Mouse (Mus musculus) liver, embryonic 12.5 days (tissue): ENCODE data around the gene Ypel5. TPM values are rescaled to one million over a fixed set of nuclear protein-coding genes. Genes with fewer than 3 reads are reported as not detected.

Experiments used
- ATAC-seq: fragments of 200-750 bp; cut with Nextera tagmentation; 2 replicates; pipeline ENCODE4 v1.8.0; 2017; ENCODE audit warnings: moderate number of reproducible peaks, mild to moderate bottlenecking, moderate library complexity
- H3K27ac ChIP-seq: fragments of 300-500 bp; sonication (generic); 2 replicates; pipeline ENCODE4 v1.5.1; 2016; ENCODE audit warnings: mild to moderate bottlenecking
- H3K27me3 ChIP-seq: fragments of 300-500 bp; sonication (generic); replicated peaks from 2 replicates; pipeline ENCODE4 v1.6.1; 2016; ENCODE audit warnings: mild to moderate bottlenecking, moderate library complexity
- H3K36me3 ChIP-seq: fragments of 300-500 bp; sonication (generic); 2 replicates; pipeline ENCODE4 v1.6.1; 2016; ENCODE audit warnings: mild to moderate bottlenecking, moderate library complexity
- H3K4me1 ChIP-seq: fragments of 300-500 bp; sonication (generic); 2 replicates; pipeline ENCODE4 v1.6.1; 2016
- H3K4me2 ChIP-seq: fragments of 300-500 bp; sonication (generic); 2 replicates; pipeline ENCODE4 v1.6.1; 2016; ENCODE audit warnings: mild to moderate bottlenecking, moderate library complexity
- H3K4me3 ChIP-seq: fragments of 300-500 bp; sonication (generic); 2 replicates; pipeline ENCODE4 v1.5.1; 2016; ENCODE audit warnings: mild to moderate bottlenecking, moderate library complexity
- H3K9ac ChIP-seq: fragments of 300-500 bp; sonication (generic); 2 replicates; pipeline ENCODE4 v1.6.1; 2016; ENCODE audit warnings: mild to moderate bottlenecking, moderate library complexity
- H3K9me3 ChIP-seq: fragments of 300-500 bp; sonication (generic); replicated peaks from 2 replicates; pipeline ENCODE4 v1.6.1; 2016; ENCODE audit warnings: mild to moderate bottlenecking, moderate library complexity
- WGBS: fragments of 180-500 bp; shearing (Covaris S2); methylation state at CpG from one replicate; pipeline ENCODE4 v1.1.7; 2016; ENCODE audit not compliant: insufficient replicate concordance; 5-methylcytosine and 5-hydroxymethylcytosine counted together
- polyA plus RNA-seq: library from polyadenylated mRNA; unstranded; fragments of >200 nt; fragmentation: Nextera tagmentation; extraction: Ambion mirVana; gene quantifications from 2 replicates; pipeline ENCODE4 v1.2.1, GENCODE M21; 2016

Ypel5 gene
- 69.6 and 73.8 TPM in 2 replicates for polyA plus RNA-seq

GRCm38 (mm10) chr17:72836158-72837115 is at the start of gene Ypel5:
Gene Ypel5 (plus strand): TSS chr17:72836453.
- H3K9me3 ChIP-seq = no peaks in the 10 kb centered on the region
- H3K36me3 ChIP-seq = peaks cover 16% of the 10 kb centered on the region
- H3K4me3 ChIP-seq = peak within 1 kb of the TSS; percentile 93
- peak; percentile 95 for ATAC-seq
- no peaks in the 10 kb centered on the region for H3K27me3 ChIP-seq
- H3K4me1 ChIP-seq = peaks cover 28% of the 10 kb centered on the region
- H3K9ac ChIP-seq = peak within 1 kb of the TSS; percentile 98
- H3K27ac ChIP-seq = peak within 1 kb of the TSS; percentile 99
- peak within 1 kb of the TSS; percentile 96 for H3K4me2 ChIP-seq
- 1% methylated on average over 69 of the region's 93 CpGs for WGBS

- Histone ChIP-seq H3K4me2 (no peak overlapping the region), H3K27ac (no peak overlapping the region), H3K36me3 (no peaks in the 10 kb centered on the region), H3K4me3 (no peak overlapping the region), H3K4me1 (no peaks in the 10 kb centered on the region), H3K9me3 (no peaks in the 10 kb centered on the region), H3K9ac (no peak overlapping the region), H3K27me3 (no peaks in the 10 kb centered on the region)
- no peak for ATAC-seq
- WGBS = 34% methylated on average over 6 of the region's 6 CpGs
These were observed 48.3 kb upstream of the Ypel5 start for GRCm38 (mm10) chr17:72787886-72788436.

- no peak for ATAC-seq
- Histone ChIP-seq H3K4me3 (no peak overlapping the region), H3K9ac (no peak overlapping the region), H3K27me3 (no peaks in the 10 kb centered on the region), H3K36me3 (no peaks in the 10 kb centered on the region), H3K4me1 (no peaks in the 10 kb centered on the region), H3K27ac (no peak overlapping the region), H3K9me3 (no peaks in the 10 kb centered on the region), H3K4me2 (no peak overlapping the region)
- WGBS = 73% methylated on average over 4 of the region's 4 CpGs
These were observed 43.0 kb upstream of the Ypel5 start for GRCm38 (mm10) chr17:72793278-72793677.

- Histone ChIP-seq H3K36me3 (no peaks in the 10 kb centered on the region), H3K9me3 (no peaks in the 10 kb centered on the region), H3K4me1 (no peaks in the 10 kb centered on the region), H3K27ac (no peak overlapping the region), H3K27me3 (no peaks in the 10 kb centered on the region), H3K4me2 (no peak overlapping the region), H3K9ac (no peak overlapping the region), H3K4me3 (no peak overlapping the region)
- WGBS = 28% methylated on average over 6 of the region's 6 CpGs
- no peak for ATAC-seq
These were observed 41.6 kb upstream of the Ypel5 start for GRCm38 (mm10) chr17:72794660-72795059.

- H3K27ac ChIP-seq = no peak overlapping the region
- no peaks in the 10 kb centered on the region for H3K9me3 ChIP-seq
- ATAC-seq = no peak
These were observed 40.7 kb upstream of the Ypel5 start for GRCm38 (mm10) chr17:72795392-72796047.

GRCm38 (mm10) chr17:72796506-72796905 is 39.7 kb upstream of the Ypel5 start:
- no peak overlapping the region for H3K4me2 ChIP-seq
- H3K9me3 ChIP-seq = no peaks in the 10 kb centered on the region
- 68% methylated on average over 3 of the region's 3 CpGs for WGBS
- H3K4me3 ChIP-seq = no peak overlapping the region
- H3K27me3 ChIP-seq = no peaks in the 10 kb centered on the region
- no peaks in the 10 kb centered on the region for H3K36me3 ChIP-seq
- no peak for ATAC-seq
- H3K27ac ChIP-seq = no peak overlapping the region
- H3K4me1 ChIP-seq = no peaks in the 10 kb centered on the region
- no peak overlapping the region for H3K9ac ChIP-seq

More at GRCm38 (mm10) chr17:72795392-72796047, 40.7 kb upstream of the Ypel5 start:
- Histone ChIP-seq H3K4me1 (no peaks in the 10 kb centered on the region), H3K4me2 (no peak overlapping the region), H3K27me3 (no peaks in the 10 kb centered on the region), H3K36me3 (no peaks in the 10 kb centered on the region), H3K4me3 (no peak overlapping the region), H3K9ac (no peak overlapping the region)
- 22% methylated on average over 9 of the region's 9 CpGs for WGBS

- Histone ChIP-seq H3K4me3 (no peak overlapping the region), H3K9me3 (no peaks in the 10 kb centered on the region), H3K36me3 (no peaks in the 10 kb centered on the region), H3K4me1 (no peaks in the 10 kb centered on the region), H3K27me3 (no peaks in the 10 kb centered on the region), H3K27ac (no peak overlapping the region), H3K4me2 (no peak overlapping the region), H3K9ac (no peak overlapping the region)
- 20% methylated on average over 2 of the region's 2 CpGs for WGBS
- ATAC-seq = no peak
These were observed 38.4 kb upstream of the Ypel5 start for GRCm38 (mm10) chr17:72797867-72798266.

- Histone ChIP-seq H3K27me3 (no peaks in the 10 kb centered on the region), H3K4me3 (no peak overlapping the region), H3K36me3 (no peaks in the 10 kb centered on the region), H3K27ac (no peak overlapping the region), H3K9ac (no peak overlapping the region), H3K4me1 (no peaks in the 10 kb centered on the region), H3K4me2 (no peak overlapping the region), H3K9me3 (no peaks in the 10 kb centered on the region)
- 47% methylated on average over 7 of the region's 7 CpGs for WGBS
- no peak for ATAC-seq
These were observed 26.2 kb upstream of the Ypel5 start for GRCm38 (mm10) chr17:72809942-72810654.

- no peaks in the 10 kb centered on the region for H3K4me1 ChIP-seq
- no peaks in the 10 kb centered on the region for H3K36me3 ChIP-seq
- no peaks in the 10 kb centered on the region for H3K27me3 ChIP-seq
- no peak overlapping the region for H3K4me2 ChIP-seq
- no peaks in the 10 kb centered on the region for H3K9me3 ChIP-seq
- no peak overlapping the region for H3K27ac ChIP-seq
- no peak overlapping the region for H3K4me3 ChIP-seq
- WGBS = 19% methylated on average over 12 of the region's 12 CpGs
- H3K9ac ChIP-seq = no peak overlapping the region
- no peak for ATAC-seq
These were observed 22.6 kb upstream of the Ypel5 start for GRCm38 (mm10) chr17:72813419-72814315.

GRCm38 (mm10) chr17:72817574-72817973 is 18.7 kb upstream of the Ypel5 start:
- Histone ChIP-seq H3K36me3 (no peaks in the 10 kb centered on the region), H3K4me1 (peaks cover 6% of the 10 kb centered on the region; the same call in 1 of the 2 replicates), H3K9me3 (no peaks in the 10 kb centered on the region), H3K9ac (no peak overlapping the region), H3K27me3 (no peaks in the 10 kb centered on the region), H3K4me3 (no peak overlapping the region), H3K4me2 (no peak overlapping the region), H3K27ac (no peak overlapping the region)
- ATAC-seq = no peak
- 65% methylated on average over 5 of the region's 5 CpGs for WGBS

- H3K9me3 ChIP-seq = no peaks in the 10 kb centered on the region
- no peak for ATAC-seq
- no peaks in the 10 kb centered on the region for H3K27me3 ChIP-seq
- no peak overlapping the region for H3K9ac ChIP-seq
- H3K4me1 ChIP-seq = peaks cover 6% of the 10 kb centered on the region; the same call in 1 of the 2 replicates
- no peak overlapping the region for H3K27ac ChIP-seq
- no peak overlapping the region for H3K4me2 ChIP-seq
- whole genome bisulfite sequencing = 59% methylated on average over 2 of the region's 2 CpGs
- H3K4me3 ChIP-seq = no peak overlapping the region
- H3K36me3 ChIP-seq = no peaks in the 10 kb centered on the region
These were observed 16.5 kb upstream of the Ypel5 start for GRCm38 (mm10) chr17:72819714-72820113.
